Mouse (Mus musculus): ENCODE data around the gene Tbx6.
A peak's percentile ranks its signal among the peaks of the same experiment; 100 is the strongest.

Gene Tbx6

GRCm38 (mm10) chr7:126815726-126816222 is 34.5 kb downstream of the Tbx6 start:
- no peak for DNase-seq (ENCODE audit: low read depth)

DNA sequence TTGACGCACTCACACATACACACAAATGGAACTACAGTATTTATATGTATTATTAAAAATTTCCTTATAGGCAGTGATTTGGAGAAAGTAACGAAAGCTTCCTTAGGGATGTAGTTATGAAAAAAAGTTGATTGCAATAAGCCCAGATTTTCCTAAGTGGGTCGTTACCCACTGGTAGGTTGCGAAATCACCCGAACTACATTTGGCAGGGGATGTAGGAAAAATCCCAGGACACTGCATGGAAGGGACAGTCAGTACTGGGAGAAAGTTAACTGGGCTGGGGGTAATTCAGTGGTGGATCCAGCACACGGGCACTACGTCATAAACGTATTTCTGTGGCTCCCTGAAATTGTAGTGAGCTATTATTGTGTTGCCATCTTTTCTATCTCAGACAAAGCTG is 35.2 kb downstream of the Tbx6 start:
- DNase-seq (ENCODE audit: low read depth), result no peak

- no peak for DNase-seq (ENCODE audit: low read depth)
Observed at GRCm38 (mm10) chr7:126817595-126817994, 36.3 kb downstream of the Tbx6 start.

DNA sequence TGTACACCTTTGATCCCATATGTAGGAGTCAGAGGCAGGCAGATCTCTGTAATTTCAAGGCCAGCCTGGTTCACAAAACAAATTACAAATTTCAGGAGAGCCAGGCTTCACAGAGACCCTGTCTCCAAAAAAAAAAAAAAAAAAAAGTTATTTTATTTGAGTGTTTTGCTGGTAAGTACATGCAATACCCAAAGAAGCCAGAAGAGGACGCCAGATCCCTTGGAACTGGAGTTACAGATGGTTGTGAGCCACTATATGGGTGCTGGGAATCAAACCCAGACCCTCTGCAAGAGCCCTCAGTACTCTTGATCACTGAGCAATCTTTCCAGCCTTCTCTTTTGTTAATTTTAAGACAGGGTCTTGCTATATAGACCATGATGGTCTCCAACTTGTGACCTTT is 37.5 kb downstream of the Tbx6 start:
- DNase-seq (ENCODE audit: low read depth), result no peak

DNA sequence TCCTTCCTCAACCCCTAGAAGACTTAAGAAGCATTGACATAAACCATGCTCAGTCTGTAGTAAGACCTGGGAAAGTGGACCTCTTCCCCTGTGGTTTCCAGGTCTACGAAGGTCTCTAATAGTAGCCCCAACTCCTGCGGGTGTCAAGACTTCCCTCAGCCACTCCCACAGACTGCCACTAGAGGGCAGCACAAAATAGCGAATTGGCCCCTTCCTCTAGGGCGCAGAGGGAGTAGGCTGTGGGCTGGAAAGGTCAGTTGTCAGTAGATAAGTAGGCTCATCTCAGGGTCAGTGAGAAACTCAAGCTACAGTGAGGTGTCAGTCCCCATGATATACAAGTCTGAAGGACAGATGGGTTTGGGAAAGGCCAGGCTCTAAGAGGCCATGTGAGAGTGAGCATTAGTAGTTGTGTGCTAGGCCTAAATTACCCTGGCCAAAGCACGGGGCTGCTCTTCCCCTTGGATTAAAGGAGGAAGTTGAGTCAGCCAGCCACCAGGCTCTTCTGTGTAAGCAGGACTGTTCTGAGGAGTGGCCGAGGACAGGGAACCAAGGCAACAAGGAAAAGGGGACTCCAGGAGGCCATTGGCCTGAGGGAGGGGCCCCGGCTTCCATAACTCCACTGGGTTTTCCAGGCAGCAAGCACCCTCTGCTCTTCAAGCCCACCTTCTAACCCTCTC is 40.7 kb downstream of the Tbx6 start:
- peak; percentile 90 for DNase-seq (ENCODE audit: low read depth)

DNA sequence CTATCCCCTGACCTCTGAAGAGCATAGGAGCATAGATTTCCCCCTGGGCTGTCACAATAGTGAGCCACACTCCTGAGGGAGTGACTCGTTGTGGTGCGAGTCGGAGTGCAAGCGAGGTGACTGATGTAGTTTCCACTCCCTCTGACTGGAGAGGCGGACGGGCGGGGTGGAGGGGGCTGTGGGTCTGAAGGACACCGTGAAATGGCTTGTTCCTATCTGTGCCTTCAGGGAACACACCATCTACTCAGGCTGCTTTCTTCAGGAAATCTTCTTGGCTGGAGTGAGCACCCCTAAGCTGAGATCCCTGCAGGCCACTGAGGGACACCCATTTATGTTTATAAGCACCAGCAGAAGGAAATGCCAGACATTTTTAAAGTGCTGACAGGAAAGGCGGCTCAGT is 41.5 kb downstream of the Tbx6 start:
- no peak for DNase-seq (ENCODE audit: low read depth)

DNA sequence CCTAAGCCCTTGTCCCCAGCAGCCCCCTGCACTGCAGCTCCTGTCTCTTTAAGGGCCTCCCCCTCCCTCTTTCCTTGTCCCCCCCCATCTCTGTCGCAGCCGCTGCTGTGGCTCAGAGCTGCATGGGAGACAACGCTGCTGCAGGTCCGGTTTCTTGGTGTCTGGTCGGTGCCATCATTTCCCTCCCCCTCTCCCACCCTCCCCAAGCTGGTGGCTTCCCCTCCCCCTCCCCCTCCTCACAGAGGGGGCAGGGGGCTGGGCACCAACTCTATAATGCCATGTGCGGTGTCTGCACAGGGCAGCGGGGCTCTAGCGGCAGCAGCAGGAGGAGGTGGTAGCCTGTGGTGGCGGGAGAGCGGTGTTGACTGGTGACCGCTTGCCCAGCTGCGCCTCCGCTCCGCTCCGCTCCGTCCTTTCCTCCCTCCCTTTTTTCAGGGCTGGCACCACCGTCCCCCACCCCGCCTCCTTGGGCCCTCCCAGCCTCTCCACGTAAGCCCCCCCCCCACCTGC is 42.0 kb downstream of the Tbx6 start:
- DNase-seq (ENCODE audit: low read depth), result no peak

- DNase-seq (ENCODE audit: low read depth), result no peak
Observed at GRCm38 (mm10) chr7:126823940-126824339, 42.7 kb downstream of the Tbx6 start.

DNA sequence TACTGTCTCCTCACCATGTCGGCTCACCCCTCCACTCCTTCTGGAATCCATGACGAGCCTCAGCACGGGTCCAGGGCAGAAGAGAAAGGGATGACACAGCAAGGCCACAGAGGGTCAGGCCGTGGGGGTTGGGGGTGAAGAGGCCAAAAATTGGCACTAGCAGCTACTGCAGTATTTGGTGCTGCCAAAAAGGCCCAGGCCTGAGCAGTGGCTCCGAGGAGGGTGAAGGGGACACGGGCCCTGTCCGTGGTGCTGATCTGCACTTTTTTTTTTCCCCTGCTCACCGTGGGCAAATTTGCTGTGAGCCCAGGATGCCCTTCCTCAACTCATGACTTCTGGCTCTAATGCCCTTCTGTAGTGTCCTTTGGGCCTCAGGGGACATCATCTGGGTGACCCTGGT is 44.1 kb downstream of the Tbx6 start:
- DNase-seq (ENCODE audit: low read depth), result peak; percentile 51

- no peak for DNase-seq (ENCODE audit: low read depth)
Observed at GRCm38 (mm10) chr7:126825952-126826351, 44.7 kb downstream of the Tbx6 start.

GRCm38 (mm10) chr7:126831539-126831938 is 50.3 kb downstream of the Tbx6 start, which contains the start of gene 4930451I11Rik:
TSS of gene 4930451I11Rik (minus strand) at chr7:126831639.
- no peak for DNase-seq (ENCODE audit: low read depth)

GRCm38 (mm10) chr7:126832036-126832598 is 50.8 kb downstream of the Tbx6 start:
- DNase-seq (ENCODE audit: low read depth), result peak; percentile 88

GRCm38 (mm10) chr7:126833294-126833693 is 52.0 kb downstream of the Tbx6 start:
- no peak for DNase-seq (ENCODE audit: low read depth)

All from induced T-regulatory cell, adult 2 months (primary cell).